Mouse (Mus musculus): ENCODE results near the gene Ccdc87. TPM values are rescaled to one million over a fixed set of nuclear protein-coding genes. Genes with fewer than 3 reads are reported as not detected.

Ccdc87 gene
- polyA plus RNA-seq (2017; shearing (Covaris generic)): not detected

DNA sequence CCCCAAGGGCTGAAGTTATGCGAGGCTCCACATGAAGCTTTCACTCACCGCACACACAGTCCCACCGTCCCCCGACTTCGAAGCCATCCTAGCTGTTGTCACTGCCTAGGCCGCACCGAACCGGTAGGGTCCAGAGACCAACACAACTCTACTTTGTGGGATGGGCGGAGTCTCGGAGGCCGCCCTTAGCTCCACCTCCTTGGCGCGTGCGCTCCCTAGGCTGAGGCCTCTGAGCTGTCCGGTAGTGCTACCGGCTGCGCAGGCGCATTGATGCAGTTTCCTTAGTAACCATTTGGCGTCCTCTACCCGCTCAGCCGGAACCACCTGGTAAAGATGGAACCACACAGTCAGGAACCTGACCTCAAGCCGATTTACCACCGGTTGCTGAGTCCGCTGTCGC lies at the start of gene Ccdc87, which contains the start of gene Ccs:
Gene Ccdc87 (plus strand): TSS at position 218 of the 400 bp plus-strand sequence.
Gene Ccs (minus strand): TSS at position 184 of the 400 bp plus-strand sequence.

DNA sequence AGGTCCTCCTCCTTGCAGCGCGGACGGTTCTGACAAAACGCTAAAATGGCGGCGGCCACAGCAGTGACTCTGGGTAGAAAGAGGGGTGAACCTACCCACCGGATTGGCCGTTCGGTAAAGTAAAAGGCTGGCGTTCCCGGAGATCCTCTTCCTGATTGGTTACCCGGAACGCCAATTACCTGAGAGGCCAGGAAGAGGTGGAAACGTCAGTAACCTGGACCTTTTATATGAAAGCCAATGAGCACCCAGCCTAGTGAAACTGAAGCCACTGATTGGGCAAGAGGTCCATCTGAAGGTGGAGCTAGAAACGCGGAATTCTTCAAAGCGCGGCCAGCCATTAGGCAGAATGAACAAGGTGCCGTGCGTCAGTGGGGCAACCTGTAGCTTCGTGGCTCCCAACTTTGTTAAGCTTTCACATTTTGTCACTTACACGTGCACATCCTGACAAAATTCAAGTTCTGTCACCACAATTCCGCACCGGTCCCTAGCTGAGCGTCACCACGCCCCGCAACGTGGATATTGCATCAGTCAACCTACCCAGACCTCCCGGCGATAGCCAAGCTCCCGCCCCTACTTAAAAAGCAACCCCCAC lies 45.2 kb upstream of the Ccdc87 start, which contains the start of gene Rbm4:
Gene Rbm4 (minus strand): TSS at position 71 of the 592 bp plus-strand sequence.

DNA sequence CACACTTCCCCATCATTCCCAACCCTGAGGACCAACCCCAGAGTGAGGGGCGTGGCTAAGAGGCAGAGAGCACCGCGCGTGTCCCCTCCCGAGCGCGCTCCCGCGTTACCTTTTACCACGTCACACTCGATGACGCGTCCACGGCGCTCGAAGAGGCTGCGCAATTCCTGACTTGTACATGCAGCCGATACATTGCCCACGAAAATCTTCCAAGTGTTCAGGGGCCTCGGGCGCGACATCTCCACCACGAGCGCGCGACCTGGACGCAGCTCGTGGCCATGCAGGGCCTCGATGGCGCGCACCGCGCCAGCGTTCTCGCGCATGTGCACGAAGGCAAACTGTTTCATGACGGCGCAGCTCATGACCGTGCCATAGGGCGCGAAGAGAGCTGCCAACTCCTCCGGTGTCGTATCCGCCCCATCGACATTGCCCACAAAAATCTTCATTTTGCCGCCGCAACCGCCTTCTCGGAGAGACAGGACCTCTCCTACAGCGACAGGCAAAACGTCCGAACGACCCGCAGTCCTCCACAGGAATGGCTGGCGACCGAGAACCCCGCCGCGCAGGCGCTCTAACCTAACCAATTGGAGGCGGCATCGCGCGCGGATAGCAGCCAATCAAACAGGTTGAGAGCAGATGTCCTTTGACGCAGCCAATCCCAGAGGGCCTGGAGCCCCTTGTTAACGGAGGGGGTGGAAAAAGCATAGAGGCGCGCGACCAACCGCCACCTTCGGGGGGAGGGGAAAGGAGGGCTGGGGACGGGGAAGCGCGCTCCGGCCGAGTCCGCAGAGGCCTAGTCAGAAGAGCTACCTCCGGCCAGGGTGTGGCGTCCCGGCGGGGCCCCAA lies 27.9 kb upstream of the Ccdc87 start, which contains the start of the genes Gm21992 and Rbm14:
Gene Gm21992 (minus strand): TSS at position 550 of the 846 bp plus-strand sequence.
Gene Rbm14 (minus strand): TSS at position 572 of the 846 bp plus-strand sequence.

DNA sequence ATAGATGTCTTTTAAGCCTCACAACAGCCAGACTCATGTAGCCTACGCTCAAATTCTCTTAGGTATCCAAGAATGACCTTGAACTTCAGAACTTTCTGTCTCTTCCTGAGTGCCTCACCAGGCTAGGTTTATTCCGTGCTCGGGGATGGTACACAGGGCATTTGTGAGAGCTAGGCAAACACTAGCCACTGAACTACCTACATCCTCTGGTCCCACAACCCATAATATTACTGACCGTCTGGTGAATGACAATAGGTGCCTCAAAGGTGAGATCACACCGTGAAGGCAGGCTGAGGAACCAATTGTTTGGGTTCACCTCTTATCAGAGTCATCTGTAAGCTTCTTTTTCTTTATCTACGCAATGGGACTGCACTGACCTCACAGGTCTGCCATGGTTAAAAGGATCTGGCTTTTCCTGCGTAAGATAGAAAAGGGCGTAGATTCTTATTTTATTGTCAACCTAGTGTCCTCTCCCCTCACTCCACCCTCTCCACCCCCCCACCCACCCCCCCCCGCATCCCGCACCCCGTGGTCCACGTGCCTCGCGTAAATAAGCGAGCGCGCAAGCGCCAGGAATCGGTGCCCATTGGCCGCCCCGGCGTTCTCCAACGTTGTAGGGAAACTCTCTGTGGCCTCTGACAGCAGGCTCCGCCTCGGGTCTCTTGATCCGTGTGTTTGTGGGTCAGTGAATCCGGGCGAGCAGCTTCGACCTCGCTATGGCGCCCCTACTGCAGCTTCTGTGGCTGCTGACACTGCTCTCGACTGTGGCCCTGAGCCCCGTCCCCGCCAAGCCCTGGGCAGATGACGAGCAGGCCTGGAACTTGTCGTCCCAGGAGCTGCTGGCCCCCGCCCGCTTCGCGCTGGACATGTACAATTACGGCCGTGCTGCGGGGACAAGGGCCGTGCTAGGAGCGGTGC lies 15.6 kb downstream of the Ccdc87 start, which contains the start of gene Ctsf:
Gene Ctsf (plus strand): TSS at position 579 of the 918 bp plus-strand sequence.

DNA sequence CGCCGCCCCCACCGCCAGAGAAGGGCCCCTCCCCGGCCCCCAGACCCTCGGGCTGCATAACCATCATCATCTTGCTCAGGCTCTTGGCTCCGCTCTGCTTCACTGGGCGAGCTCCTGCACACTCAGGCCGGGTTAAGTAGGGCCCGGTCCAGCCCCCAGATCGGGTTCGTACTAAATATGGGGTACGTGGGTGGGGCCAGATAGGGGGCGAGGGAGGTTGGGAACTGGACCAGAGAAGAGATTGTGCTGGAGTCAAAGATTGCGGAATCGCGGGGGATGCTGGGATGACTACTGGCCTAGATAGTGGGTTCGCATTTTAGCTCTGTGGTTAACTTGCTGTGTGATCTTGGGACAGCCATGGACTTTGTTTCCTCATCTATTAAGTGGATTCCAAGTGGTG lies 38.6 kb downstream of the Ccdc87 start, which contains the start of gene Actn3:
Gene Actn3 (minus strand): TSS at position 125 of the 400 bp plus-strand sequence.

DNA sequence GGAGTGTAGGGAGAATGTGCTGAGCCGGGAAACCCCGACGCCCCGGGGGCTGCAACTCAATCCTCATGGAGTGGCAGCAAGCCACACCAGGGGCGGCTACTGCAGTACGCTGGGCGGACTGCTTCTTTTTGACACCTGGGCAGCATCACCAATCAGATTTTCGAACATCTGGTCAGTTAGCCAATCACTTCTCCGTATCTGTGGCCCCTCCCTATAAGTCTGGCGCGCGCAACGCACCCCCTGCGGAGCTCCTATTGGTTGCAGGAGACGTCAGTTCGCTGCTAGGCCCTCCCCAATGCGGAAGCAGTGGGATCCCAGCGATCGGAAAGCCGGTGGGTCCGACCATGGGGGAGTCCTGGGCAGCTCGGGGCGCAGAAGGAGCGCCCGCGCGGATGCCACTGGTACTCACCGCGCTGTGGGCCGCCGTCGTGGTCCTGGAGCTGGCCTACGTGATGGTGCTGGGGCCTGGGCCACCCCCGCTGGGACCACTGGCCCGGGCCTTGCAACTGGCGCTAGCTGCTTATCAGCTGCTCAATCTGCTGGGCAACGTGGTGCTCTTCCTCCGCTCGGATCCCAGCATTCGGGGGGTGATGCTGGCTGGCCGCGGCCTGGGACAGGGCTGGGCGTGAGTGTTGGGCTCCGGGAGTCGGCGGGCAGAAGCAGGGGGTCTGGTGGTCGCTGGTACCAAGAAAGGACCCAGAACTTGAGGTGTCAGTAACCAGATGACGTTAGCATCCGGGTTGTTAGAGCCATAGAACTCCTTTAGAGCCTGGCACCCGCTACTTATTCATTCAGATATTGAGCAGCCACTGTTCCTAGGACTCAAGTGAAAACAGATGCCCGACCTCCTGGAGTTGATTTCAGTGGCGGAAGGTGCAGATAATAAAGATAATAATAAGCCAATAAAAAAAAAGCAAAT lies 39.5 kb downstream of the Ccdc87 start, which contains the start of gene Zdhhc24:
Gene Zdhhc24 (plus strand): TSS at position 264 of the 919 bp plus-strand sequence.

Other genes with a start within 250 kb of the Ccdc87 start
- gene Lrfn4, start 223.7 kb upstream of the Ccdc87 start, polyA plus RNA-seq (2017; shearing (Covaris generic)): 0.13 TPM
- 60.1 TPM for gene Rce1, start 213.7 kb upstream of the Ccdc87 start, polyA plus RNA-seq (2017; shearing (Covaris generic))
- 0.18 TPM for gene Gm960, start 140.7 kb upstream of the Ccdc87 start, polyA plus RNA-seq (2017; shearing (Covaris generic))
- 0.46 TPM for gene Sptbn2, start 128.2 kb upstream of the Ccdc87 start, polyA plus RNA-seq (2017; shearing (Covaris generic))
- 56.0 TPM for gene Rbm4b, start 82.9 kb upstream of the Ccdc87 start, polyA plus RNA-seq (2017; shearing (Covaris generic))
- gene Rbm4, start 45.5 kb upstream of the Ccdc87 start, polyA plus RNA-seq (2017; shearing (Covaris generic)): 63.3 TPM
- 45.2 TPM for gene Gm21992, start 27.8 kb upstream of the Ccdc87 start, polyA plus RNA-seq (2017; shearing (Covaris generic))
- 88.2 TPM for gene Rbm14, start 27.7 kb upstream of the Ccdc87 start, polyA plus RNA-seq (2017; shearing (Covaris generic))
- gene Ccs, start within 50 bp of the Ccdc87 start, polyA plus RNA-seq (2017; shearing (Covaris generic)): 157 TPM
- gene Ctsf, start 15.8 kb downstream of the Ccdc87 start, polyA plus RNA-seq (2017; shearing (Covaris generic)): 15.1 TPM
- 0.21 TPM for gene Actn3, start 38.5 kb downstream of the Ccdc87 start, polyA plus RNA-seq (2017; shearing (Covaris generic))
- 10.3 TPM for gene Zdhhc24, start 39.3 kb downstream of the Ccdc87 start, polyA plus RNA-seq (2017; shearing (Covaris generic))
- 1.4 TPM for gene Bbs1, start 67.3 kb downstream of the Ccdc87 start, polyA plus RNA-seq (2017; shearing (Covaris generic))
- 131 TPM for gene Dpp3, start 88.9 kb downstream of the Ccdc87 start, polyA plus RNA-seq (2017; shearing (Covaris generic))
- 1.4 TPM for gene Peli3, start 103.8 kb downstream of the Ccdc87 start, polyA plus RNA-seq (2017; shearing (Covaris generic))
- 69.8 TPM for gene Mrpl11, start 122.8 kb downstream of the Ccdc87 start, polyA plus RNA-seq (2017; shearing (Covaris generic))
- 1.7 TPM for gene Npas4, start 150.9 kb downstream of the Ccdc87 start, polyA plus RNA-seq (2017; shearing (Covaris generic))
- gene Slc29a2, start 184.5 kb downstream of the Ccdc87 start, polyA plus RNA-seq (2017; shearing (Covaris generic)): 2.2 TPM
- gene B4gat1, start 199.5 kb downstream of the Ccdc87 start, polyA plus RNA-seq (2017; shearing (Covaris generic)): 26.1 TPM
- 1.5 TPM for gene AC124502.3, start 199.5 kb downstream of the Ccdc87 start, polyA plus RNA-seq (2017; shearing (Covaris generic))
- gene Brms1, start 202.0 kb downstream of the Ccdc87 start, polyA plus RNA-seq (2017; shearing (Covaris generic)): 107 TPM
- gene Rin1, start 211.1 kb downstream of the Ccdc87 start, polyA plus RNA-seq (2017; shearing (Covaris generic)): 0.17 TPM
- not detected for gene Cd248, start 228.7 kb downstream of the Ccdc87 start, polyA plus RNA-seq (2017; shearing (Covaris generic))
- gene Tmem151a, start 246.2 kb downstream of the Ccdc87 start, polyA plus RNA-seq (2017; shearing (Covaris generic)): not detected
- 68.9 TPM for gene Yif1a, start 249.2 kb downstream of the Ccdc87 start, polyA plus RNA-seq (2017; shearing (Covaris generic))

Data from inflammation-experienced regulatory T-cells, adult 16 weeks (primary cell).